Mouse (Mus musculus): ENCODE data around the gene Bach2.

Bach2 gene

DNA sequence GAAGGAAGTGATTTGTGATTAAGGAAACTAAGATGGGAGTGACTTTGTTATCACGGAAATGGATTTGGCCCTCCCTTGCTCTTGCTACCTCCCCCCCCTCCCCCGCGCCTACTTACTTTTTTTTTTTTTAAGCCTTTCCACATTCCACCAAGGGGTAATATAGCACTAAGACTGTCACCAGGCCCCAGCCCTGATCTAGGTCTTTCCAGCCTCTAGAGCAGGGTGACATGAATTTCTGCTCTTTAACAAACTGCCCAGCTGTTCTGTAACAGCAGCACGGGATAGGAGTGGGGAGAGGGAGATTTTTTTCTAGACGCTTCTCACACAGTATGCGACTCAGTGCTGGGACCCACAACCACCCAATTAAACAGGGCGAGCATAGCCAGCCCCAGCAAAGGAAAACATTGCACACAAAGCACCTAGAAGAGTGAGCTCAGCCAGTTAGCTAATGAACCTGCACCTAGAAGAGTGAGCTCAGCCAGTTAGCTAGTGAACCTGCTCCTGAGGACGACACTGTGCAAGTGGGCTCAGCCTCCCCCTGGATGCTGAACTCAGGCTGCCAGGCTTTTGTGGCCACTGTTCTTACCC, 10.5 kb upstream of the Bach2 start:
- no peak for DNase-seq

DNA sequence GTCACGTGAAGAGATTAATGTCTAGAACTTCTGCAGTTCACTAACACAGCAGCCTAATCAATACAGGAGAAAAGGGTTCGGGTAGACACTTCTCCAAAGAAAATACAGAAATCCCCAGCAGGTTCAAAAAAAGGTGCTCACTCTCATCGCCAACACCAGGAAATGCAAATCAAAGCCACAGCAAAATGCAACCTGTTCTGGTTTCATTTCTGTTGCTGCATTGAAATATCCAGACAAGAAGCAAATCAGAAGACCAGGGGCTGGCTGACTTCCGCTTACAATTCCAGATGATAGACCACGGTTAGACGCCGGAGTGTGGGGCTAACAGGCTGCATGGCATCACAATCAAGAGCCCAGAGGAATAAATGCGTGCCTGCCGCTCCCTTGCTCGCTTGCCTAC, 9.3 kb upstream of the Bach2 start:
- no peak for DNase-seq

DNA sequence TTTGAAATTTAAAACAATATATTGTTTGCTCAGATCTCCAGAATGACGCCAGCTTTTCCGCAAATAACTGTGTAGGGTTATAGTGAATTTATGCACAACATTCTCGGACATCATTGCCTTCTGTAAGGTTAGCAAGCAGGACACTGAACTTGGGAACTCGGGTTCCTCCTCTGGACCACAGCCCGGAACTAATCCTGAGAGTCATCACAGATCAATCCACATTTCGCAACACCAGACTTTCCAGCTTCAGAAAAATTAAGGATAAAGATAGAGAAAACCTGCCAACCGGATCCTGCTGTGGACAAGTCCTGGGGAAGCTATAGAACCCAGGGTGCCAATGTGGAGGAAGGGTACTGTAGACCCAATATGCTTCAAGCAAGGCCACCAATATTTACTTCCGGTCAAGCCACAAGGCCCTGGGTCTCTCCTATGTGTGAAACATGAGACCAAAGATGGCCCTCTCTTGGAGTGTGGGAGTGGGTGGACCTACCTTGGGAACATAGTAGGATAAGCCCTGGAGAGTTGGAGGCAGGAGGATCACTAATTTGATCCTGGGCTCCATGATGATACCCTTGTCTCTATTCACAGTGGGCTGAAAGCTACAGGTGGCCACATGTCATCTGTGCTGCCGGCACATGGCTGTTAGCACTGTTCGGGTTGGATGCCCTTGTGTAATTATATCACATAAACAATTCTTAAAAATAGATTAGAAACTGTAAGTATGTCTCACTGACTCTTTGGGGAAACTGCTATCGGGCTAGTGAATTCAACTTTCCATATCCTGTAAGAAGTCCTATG, 7.1 kb upstream of the Bach2 start:
- no peak for DNase-seq

DNA sequence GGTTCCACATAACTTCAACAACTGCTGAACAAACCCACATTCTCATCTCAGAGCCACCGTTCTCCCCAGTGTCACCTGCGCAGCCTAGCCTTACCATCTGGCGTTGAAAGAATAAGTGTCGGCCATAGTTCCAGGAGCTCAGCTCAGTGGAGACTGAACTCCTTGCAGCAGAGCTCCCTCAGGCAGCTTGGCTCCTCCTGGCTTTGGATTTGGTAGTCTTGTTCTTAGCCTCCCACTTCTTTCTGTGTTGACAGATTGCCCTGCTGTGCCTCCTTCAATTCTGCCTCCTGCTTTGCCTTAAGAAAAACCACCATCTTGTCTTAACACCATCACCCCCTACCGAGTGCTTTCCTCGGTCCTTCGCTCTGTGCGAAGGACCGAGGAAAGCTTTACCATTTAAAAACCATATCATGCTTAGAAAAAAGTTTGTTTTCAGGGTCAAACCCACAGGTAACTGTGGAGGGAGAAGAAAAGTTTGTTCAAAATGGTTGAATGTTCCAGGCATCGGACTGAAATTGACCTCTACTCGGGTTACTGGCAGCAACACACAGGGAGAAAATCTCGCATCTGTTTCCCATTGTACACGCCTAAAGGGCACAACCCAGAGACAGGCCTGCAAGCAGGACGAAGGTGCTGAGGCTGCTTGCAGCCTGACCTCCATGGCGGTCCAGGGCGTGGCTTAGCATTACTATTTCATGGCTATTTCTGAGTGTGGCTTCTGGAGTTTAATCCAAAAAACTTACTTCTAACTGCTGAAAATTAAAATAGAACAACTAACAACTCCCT, 2.5 kb upstream of the Bach2 start:
- DNase-seq: no peak

DNA sequence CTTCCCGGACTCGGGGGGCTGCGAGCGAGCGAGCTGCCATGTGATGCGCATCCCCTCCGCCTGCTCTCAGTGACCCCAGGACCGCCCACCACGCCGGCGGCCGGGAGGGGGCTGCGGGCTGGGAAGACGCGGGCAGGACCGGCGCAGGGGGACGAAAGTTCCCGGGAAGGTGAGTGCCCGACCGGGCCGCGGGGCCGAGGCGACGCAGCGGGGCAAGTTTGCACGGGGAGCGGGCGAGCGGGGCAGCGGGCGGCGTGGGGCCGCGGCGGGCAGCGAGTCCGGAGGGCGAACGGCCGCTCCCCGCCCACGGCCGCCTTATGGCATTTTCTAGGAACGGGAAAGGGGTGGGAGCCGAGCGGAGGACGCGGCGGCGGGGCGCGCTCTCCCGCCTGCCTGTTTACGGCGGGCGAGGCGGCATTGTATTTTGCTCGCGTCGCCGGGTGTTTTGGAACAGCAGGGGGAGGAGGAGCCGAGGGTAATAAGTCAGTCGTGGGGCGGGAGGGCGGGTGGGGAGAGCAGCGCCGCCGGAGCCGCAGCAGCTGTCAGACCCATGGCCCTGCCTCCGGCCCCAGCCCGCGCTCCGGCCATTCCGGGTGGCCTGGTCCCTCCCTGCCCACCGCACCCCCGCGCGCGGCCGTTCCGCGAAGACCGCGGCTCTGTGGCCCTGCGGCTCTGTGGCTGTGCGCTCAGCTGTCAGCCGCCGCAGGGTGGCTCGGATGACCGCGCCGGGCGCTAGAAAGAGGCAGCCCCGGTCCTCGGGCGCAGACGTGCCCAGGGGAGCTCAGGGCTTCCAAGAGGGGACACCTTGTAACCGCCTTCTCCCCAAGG, 531 bp downstream of the Bach2 start:
- DNase-seq: peak; percentile 65 to 69

DNA sequence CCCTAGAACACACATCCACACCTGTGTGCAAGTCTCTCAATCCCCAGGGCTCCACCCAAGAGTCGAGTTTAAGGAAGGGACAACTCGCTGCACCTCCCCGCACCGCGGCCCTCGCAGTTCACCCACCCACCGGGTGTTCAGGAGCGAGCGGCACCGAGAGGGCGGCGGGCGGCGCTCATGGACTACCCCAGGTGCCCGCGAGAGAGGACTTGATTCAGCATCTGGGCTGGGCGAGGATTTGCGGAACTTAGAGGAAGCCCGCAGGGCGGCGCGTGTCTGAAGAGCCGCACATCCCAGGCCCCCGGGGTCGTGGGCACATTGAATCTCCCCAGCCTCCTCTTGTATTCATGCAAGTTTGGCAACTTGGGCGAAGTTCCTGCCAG, 1.1 kb downstream of the Bach2 start:
- peak in 1 of 2 experiments; percentile 71 for DNase-seq

DNA sequence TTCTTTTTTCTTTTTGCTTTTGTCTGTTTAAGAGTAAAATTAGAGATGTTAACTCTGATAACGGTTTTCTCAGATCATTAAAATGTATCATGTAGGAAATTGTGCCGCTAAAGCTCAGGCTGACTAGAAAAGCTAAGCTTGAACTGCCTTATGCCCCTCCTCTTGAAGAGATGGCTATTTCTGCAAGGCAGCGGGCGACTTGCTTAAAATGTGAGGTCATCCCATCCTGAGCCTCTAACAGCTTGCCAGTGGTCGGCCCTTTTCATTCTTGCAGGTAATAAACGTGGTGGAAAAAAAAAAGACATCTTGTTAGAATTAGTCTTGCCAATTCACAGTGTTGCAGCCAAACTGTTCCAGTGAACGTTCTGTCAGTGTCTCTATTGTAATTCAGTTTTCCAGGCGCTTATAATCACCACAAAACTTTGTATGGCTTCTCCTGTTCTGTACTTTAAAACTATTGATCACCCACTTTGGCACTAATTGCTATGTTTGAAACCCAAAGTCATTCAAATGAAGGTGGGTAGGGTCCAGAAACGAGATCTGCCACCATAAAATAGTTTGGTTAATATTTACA, 1.9 kb downstream of the Bach2 start:
- peak in 1 of 2 experiments; percentile 24 for DNase-seq

DNA sequence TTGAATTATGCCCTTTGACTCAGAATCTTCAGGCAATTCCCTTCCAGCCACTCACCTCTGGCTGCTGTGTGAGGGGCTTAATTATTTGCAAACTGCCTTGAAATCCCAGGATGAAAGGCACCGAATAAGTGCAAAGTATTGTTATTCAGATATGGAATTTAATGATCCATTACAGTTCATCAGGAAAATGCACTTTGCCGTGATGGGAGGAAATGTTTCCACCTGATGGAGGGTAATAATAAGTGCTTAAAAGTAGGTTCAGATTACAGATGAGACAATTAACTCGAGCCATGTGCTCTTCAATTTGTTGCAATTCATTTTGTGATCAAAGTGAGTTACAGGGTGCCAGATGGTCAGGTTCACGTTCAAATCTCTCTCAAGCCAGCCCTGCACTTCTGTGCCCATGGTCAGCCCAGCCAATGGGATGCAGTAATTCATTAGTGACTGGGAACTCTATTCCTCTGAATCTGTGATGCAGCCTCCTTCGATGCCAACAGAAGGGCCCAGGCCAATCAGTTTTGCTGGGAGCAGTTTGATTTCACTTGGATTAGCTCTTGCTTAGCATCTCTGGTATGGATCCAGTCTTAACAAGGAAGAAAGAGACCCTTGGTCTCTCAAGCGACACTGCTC, 2.9 kb downstream of the Bach2 start:
- peak; percentile 28 to 36 for DNase-seq

DNA sequence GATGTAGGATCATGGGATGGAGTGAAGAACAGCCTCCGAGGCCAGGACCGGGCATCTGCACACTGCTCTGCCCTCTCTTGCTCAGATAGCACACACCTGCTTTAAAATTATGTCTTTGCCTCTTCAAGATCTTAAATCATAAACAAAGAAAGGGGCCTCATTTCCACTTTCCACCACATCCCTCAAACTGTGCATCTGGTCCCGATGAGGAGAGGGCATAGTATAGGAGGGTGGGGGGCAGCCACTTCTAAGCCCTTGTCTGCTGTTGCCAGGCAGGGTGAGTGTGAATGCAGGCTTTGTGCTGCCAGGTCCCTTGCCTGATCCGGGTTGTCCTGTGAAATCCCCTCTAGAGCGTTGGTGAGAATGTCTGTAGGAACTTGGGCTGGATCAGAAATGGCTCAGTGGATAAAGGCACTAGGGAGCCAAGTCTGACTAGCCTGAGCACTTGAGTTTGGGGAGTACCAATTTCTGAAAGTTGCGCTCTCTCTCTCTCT, 3.6 kb downstream of the Bach2 start:
- DNase-seq: no peak

DNA sequence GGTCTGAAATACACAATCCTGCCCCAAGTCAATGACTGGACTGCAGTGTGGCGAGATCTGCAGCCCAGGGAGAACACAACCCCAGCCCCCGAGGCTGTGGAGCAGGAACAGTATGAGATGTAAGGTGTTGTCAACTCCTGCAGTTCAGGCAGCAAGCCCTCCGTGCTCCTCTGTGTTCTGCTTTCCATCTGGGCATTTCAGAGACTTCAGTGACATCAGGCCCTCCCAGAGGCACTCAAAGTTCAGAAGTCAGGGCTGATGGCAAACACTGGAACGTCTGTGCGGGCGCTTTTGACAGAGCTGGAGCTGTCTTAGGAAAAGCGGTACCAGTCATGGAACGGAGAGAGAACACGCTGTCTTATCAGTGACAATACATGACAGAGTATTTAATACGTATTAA, 4.9 kb downstream of the Bach2 start:
- DNase-seq: no peak

DNA sequence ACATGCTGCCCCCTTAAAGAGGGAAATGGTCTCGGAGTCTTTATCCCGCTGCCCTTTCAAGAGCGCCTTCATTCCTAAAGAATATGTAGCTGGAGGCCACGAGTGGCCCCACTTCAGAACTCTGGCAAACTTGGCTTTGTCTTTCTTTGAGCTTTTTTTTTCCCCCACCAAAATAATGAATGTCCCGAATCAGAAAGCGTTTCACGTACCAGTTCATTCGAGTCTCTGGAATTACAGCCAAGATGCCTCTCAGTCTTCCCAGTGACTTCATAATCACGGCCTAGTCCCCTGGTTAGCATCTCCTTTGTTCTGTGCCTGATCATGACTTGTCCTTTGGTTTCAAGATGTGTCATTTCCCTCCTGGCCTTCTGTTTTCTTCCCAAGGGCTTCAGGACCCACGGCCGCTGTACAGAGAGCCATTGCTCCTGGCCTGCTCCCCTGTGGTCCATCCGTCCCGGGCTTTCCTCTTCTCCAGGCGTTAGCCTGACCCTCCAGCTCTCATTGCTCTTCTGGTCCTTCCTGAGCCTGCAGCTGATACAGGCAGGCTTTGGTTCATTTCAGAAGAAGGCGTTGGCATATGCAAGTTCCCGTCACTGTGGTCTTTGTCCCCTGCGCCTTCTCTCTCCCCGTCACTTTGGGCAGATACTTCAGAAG, 5.6 kb downstream of the Bach2 start:
- no peak for DNase-seq

DNA sequence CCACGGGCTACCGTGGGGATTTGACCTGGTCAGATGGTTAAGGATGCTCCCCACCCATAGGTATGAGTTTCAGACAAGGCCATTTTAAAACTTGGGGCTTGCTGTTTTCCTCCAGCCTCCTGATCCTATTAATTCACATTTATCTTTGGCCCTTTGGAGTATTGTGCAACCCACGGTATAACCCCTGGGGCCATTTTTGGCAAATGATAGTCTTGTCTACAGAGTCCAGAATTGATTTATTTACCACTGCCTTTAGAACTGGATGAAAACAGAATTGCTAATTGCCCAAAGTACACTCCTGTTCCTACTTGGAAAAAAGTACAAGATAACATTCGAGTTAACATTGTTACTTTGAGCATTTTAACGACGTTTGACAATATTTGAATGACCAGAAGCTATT, 7.0 kb downstream of the Bach2 start:
- no peak for DNase-seq

DNA sequence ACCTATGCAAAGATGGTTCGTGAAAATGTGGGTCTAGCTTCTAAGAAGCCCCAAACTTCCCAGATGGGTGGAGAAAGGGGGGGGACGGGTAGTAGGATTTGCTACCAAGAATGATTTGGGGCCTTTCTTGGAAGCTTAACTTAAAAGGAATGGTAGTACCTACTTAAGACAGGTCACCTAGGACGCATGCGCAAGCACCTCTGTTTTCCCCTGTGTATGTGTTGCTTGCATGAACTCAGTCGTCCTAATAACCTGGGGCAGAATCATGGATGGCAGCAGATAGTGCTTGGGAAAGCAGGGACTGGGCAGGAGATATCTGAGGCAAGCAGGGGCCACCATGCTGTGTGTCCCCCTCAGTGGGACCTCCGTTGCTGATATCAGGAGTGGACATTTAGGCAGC, 7.4 kb downstream of the Bach2 start:
- no peak for DNase-seq

DNA sequence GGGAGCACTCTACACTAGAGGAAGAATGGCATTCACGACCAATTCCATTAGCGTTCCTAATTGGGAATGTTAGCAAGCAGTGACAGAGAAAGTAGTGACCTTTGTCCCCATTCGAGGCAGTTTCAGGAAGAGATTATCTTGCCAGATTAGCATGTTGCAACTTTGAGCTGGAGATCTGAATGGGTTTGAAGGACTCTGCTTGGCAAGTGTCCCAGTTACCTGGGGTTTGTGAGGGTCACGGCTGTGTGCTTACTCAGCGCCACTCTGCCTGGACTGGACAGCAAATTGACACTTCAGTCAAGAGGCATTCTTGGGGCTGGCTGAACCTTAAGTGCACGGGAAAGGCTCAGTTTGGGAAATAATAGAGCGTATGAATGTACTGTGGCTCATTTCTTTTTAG, 8.2 kb downstream of the Bach2 start:
- DNase-seq: no peak

DNA sequence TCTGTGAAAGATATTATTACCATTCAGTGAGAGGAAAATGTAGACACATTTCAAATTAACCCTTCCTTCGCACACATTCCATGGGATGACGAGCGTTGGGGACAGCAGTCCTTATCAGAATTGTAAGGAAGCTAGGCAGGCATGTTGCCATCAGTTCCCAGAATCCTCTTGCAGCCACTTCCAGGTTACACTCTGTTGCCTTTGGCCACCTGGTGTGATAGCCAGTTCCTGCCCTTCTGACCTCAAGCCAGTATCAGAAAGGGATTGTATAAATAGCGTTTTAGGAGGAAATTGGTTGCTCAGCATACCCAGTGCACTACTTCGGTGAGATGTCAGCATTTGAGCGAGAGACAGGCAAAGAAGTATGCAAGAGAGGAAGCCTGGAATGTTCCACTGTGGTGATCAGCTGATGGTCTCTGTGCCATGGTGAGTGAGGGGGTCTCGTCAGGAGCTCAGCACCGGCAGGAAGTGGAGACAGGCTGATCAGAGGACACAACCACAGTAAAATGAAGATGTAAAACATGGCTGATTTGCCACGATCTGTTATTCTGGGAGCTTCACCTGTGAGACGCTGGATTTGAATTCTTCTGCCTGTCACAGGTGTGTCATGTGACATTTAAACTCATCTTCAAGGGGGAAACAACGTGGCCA, 9.0 kb downstream of the Bach2 start:
- DNase-seq: no peak

DNA sequence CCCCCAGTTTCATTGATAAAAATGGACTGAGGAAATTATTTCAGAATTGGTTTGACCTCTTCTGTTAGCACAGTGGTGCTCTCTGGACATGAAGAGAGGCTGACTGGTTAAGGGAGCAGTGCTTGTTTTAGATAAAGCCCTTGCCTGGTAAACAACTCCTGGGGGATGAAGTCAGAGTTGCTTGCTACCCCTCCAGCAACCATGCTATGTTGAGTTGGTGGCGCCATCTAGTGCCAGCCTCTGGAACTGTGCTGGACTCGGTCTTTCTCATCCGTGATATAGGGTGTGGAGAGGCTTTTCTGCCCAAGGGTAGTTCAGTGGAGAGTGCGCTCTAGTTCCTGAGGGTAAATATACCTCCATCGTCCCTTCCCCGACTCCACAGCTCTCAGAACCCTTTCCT, 9.6 kb downstream of the Bach2 start:
- peak; percentile 73 to 75 for DNase-seq

DNA sequence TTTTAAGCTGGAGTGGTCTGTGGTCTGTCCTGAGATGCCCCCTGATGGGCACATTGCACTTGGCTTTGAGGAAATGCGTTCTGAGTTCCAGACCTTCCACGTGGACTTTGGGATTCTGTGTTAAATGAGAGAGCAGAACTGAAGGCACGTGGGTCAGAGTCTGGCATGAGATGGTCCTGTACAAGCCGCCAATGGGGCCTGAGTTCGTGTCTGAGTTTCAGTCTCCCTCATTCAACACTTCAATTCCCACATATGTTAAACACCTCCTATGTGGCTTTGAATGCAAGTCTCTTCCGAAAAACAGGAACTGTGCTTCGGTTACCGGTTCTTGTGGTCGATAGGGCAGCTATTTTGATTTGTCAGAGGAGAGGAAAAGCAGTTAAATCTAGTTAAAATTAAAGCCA, 10.4 kb downstream of the Bach2 start:
- DNase-seq: no peak

DNA sequence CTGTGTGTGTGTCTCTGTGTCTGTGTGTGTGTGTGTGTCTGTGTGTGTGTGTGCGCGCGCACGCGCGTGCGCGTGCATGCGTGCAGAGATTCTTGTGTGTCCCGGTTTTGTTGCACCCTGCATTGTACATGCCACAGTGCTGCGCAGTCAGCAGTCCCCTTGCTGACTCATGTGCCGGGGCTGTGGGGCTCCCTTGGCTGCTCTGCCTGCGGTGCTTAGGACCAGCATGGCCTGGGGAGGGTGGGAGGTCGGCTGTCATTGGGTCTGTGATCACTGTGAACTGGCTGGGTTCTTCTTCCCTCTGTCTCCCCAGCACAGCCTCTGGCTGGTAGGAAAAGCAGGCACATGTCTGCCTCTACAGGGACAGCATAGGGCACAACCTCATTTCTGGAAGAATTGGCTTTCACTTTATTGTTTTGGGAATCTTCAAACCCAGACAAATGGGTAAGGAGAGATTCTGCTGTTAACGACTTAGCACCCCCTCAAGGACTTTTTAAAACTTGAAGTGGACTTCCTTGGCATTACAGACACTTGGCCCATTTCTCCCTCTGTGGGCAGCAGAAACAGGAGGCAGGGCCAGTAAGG, 11.2 kb downstream of the Bach2 start:
- no peak for DNase-seq

DNA sequence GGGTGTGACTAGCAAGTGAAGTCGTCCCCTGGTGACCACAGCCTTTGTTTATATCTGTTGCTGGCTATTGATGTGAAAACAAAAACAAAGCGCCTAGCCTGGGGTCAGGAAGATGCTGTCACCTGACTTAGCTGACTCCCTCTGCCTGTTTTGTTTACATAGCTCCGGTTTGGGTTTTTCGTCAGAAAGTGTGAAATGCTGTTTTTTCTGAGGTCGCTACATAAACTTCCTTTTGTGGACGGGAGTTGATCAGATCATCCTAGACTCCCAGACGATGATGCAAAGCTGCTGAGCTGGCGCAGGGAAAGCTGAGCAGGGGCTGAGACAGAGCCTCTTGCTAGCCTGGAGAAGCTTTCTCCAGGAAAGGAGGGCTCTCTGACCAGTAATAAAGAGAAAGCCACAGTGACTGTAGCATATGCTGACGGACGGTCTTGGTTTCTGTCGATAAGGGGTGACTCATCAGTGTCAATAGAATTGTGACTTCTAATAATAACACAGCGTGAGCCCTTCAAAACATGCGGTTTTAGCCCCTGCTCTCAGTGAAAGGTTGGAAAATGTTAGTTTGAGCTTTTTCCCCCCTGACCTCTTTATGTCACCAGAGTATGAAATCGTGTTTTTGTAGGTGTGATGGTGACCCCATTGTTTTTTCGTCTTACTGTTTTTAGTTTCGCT, 11.9 kb downstream of the Bach2 start:
- DNase-seq: peak in 1 of 2 experiments; percentile 32

DNA sequence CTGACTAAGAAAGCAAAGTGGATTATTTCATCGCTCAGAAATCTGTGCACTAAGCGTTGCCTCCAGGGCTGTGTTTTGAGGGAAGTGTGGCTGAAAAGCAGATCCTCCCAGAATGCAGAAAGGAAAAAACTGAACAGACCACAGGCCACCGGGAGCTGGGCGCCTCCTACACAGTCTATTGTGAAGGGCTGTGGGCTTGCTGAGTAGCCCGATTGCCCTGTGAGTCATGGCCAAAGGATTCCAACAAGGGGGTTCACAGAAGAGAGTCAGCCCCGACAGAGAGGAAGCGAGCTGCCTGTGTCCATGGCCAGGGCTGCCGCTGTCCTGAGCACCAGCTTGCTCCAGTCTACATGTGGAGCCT, 12.4 kb downstream of the Bach2 start:
- DNase-seq: peak in 1 of 2 experiments; percentile 39

Data from cerebellum, postnatal 36 days (tissue).